Mouse (Mus musculus): ENCODE data around the gene Mrpl33. TPM values are rescaled to one million over a fixed set of nuclear protein-coding genes. Genes with fewer than 3 reads are reported as not detected.

Mrpl33 gene
- total and polyA plus RNA-seq, 3 experiments: 5.0 to 172 (median 102) TPM

DNA sequence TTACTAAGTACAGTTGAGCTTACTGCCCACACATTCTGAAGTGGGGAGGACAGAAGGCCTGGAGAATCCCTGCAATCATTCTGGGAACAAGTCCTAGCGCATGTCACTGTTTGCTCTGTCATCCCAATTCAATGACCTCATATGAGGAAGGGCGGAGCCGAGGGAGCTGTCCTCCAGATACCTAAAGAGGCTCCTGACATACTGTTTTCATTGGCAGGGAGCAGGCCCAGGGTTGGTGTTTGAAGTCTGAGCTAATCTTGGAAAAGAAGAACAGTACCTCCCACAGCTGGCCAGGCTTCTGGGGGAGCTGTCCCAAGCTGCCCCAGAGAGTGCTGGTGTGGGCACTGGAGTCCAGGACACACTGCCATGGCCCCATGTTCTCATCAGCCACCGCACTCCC, 31.8 kb upstream of the Mrpl33 start:
- DNase-seq (ENCODE audit: low spot score) (no peak), ATAC-seq (ENCODE audit: extremely low read depth, insufficient number of reproducible peaks, low FRiP score, poor library complexity, severe bottlenecking) (no peak)
- Histone ChIP-seq H3K4me1 (ENCODE audit: insufficient read depth, low read depth, low read length) (no peaks in the 10 kb centered on the region), H3K36me3 (replicated peaks) (peaks cover 70% of the 10 kb centered on the region), H3K9me3 (replicated peaks) (no peaks in the 10 kb centered on the region), H3K4me3 (ENCODE audit: low read depth, low read length) (no peak overlapping the region), H3K27me3 (ENCODE audit: insufficient read depth, low read length) (no peaks in the 10 kb centered on the region)
- TF ChIP-seq GATA1 (IDR thresholded peaks at IDR 0.05; ENCODE audit: borderline replicate concordance, low read length) (no peak), TAL1 (conservative IDR thresholded peaks at IDR 0.05; ENCODE audit: low read depth, low read length) (no peak), POLR2AphosphoS5 (IDR thresholded peaks at IDR 0.05; ENCODE audit: insufficient replicate concordance, low read depth, low read length) (no peak), GATA2 (IDR thresholded peaks at IDR 0.05; ENCODE audit: borderline replicate concordance, low read depth, low read length) (no peak), CTCF (IDR thresholded peaks at IDR 0.05; ENCODE audit: low read depth, low read length) (no peak)

DNA sequence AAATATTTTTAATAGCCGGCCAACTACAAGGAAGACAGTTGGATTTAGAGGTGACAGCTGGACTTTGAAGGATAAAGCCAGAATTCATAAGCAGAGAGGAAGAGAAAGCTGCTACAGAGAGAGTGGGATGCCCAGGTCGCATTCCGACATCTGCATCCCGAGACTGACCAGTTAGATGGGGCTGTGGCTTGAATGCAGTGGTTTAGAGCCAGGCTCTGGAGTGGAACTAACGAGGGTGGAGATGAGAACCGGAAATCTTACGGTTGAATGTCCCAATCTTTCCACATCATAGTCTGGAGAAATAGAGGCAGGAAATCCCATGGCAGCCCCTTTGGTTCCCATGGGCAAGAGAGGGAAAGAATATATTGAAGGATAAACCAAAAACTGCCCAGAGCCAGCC, 30.7 kb upstream of the Mrpl33 start:
- H3K36me3 ChIP-seq (replicated peaks): peaks cover 62% of the 10 kb centered on the region
- TF ChIP-seq GATA1 (IDR thresholded peaks at IDR 0.05; ENCODE audit: borderline replicate concordance, low read length): no peak
- no peak for TF ChIP-seq TAL1 (conservative IDR thresholded peaks at IDR 0.05; ENCODE audit: low read depth, low read length)
- no peak for TF ChIP-seq CTCF (IDR thresholded peaks at IDR 0.05; ENCODE audit: low read depth, low read length)
- no peak for TF ChIP-seq POLR2AphosphoS5 (IDR thresholded peaks at IDR 0.05; ENCODE audit: insufficient replicate concordance, low read depth, low read length)
- no peak for TF ChIP-seq GATA2 (IDR thresholded peaks at IDR 0.05; ENCODE audit: borderline replicate concordance, low read depth, low read length)
- H3K9me3 ChIP-seq (replicated peaks): no peaks in the 10 kb centered on the region
- DNase-seq (ENCODE audit: low spot score) (no peak), ATAC-seq (ENCODE audit: extremely low read depth, insufficient number of reproducible peaks, low FRiP score, poor library complexity, severe bottlenecking) (no peak)
- H3K4me1 ChIP-seq (ENCODE audit: insufficient read depth, low read depth, low read length): no peaks in the 10 kb centered on the region
- no peak overlapping the region for H3K4me3 ChIP-seq (ENCODE audit: low read depth, low read length)
- no peaks in the 10 kb centered on the region for H3K27me3 ChIP-seq (ENCODE audit: insufficient read depth, low read length)

DNA sequence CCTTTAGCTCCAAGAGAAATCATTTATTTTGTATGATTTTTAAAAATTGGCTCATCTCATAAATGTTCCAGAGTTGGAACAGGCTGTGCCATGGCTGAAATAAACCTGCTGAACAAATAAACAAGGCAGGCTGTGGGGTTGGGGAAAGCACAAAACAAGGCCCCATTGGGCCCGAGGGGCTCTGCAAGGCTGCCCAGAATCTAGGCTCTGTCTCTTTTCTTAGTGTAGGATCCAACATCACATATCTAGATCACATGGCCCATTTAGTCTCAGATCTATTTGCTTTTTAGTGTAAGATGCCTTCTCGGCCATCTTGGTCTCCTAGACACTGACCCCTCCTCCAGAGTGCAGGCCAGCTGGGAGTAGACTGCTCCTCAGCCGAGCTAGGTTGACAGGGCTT, 30.3 kb upstream of the Mrpl33 start:
- TF ChIP-seq CTCF (IDR thresholded peaks at IDR 0.05; ENCODE audit: low read depth, low read length) (no peak), TAL1 (conservative IDR thresholded peaks at IDR 0.05; ENCODE audit: low read depth, low read length) (no peak), GATA1 (IDR thresholded peaks at IDR 0.05; ENCODE audit: borderline replicate concordance, low read length) (no peak), GATA2 (IDR thresholded peaks at IDR 0.05; ENCODE audit: borderline replicate concordance, low read depth, low read length) (no peak)
- Histone ChIP-seq H3K4me3 (ENCODE audit: low read depth, low read length) (no peak overlapping the region), H3K27me3 (ENCODE audit: insufficient read depth, low read length) (no peaks in the 10 kb centered on the region), H3K36me3 (replicated peaks) (peaks cover 63% of the 10 kb centered on the region), H3K4me1 (ENCODE audit: insufficient read depth, low read depth, low read length) (0 out of 2 replicates have a peak, but pooled peaks cover 3% of the 10 kb centered on the region), H3K9me3 (replicated peaks) (no peaks in the 10 kb centered on the region)
- DNase-seq (ENCODE audit: low spot score) (no peak), ATAC-seq (ENCODE audit: extremely low read depth, insufficient number of reproducible peaks, low FRiP score, poor library complexity, severe bottlenecking) (no peak)

DNA sequence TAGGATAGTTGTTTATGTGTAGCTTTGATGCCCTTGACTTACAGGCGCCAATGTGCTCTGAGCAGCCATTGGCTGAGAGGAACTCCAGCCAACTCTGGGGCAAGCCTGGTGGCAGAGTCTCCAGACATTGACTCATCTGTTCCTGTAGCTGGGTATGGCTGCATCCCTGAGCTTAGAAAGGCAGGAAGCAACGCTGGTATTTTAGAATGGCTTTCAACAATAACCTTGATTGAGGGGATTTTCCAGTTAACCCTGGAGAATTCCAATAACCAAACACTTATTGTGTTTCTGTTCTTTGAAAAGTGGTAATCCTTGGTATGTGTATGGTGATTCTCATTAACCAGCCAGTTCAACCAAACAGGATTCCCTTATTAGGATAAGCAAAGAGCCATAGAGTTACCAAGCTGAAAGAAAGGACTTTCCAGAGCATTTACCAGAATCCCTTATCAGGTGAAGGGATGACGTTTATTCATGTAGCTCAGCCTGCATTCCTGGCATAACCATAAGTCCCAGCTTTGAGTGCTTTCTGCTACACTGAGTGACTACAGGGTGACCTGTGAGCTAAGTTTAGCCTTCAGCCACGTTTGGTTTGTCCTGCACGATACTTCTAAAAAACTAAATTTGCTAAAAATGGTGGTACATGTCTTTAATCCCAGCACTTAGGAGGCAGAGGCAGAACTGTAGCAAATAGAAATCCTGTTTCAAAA, 28.6 kb upstream of the Mrpl33 start:
- H3K4me3 ChIP-seq (ENCODE audit: low read depth, low read length): no peak overlapping the region
- no peaks in the 10 kb centered on the region for H3K27me3 ChIP-seq (ENCODE audit: insufficient read depth, low read length)
- ATAC-seq (ENCODE audit: extremely low read depth, insufficient number of reproducible peaks, low FRiP score, poor library complexity, severe bottlenecking) (no peak), DNase-seq (ENCODE audit: low spot score) (no peak)
- 0 out of 2 replicates have a peak, but pooled peaks cover 3% of the 10 kb centered on the region for H3K4me1 ChIP-seq (ENCODE audit: insufficient read depth, low read depth, low read length)
- TF ChIP-seq POLR2AphosphoS5 (IDR thresholded peaks at IDR 0.05; ENCODE audit: insufficient replicate concordance, low read depth, low read length): no peak
- TF ChIP-seq GATA1 (IDR thresholded peaks at IDR 0.05; ENCODE audit: borderline replicate concordance, low read length): no peak
- no peak for TF ChIP-seq TAL1 (conservative IDR thresholded peaks at IDR 0.05; ENCODE audit: low read depth, low read length)
- no peak for TF ChIP-seq CTCF (IDR thresholded peaks at IDR 0.05; ENCODE audit: low read depth, low read length)
- TF ChIP-seq GATA2 (IDR thresholded peaks at IDR 0.05; ENCODE audit: borderline replicate concordance, low read depth, low read length): no peak
- peaks cover 46% of the 10 kb centered on the region for H3K36me3 ChIP-seq (replicated peaks)
- no peaks in the 10 kb centered on the region for H3K9me3 ChIP-seq (replicated peaks)

DNA sequence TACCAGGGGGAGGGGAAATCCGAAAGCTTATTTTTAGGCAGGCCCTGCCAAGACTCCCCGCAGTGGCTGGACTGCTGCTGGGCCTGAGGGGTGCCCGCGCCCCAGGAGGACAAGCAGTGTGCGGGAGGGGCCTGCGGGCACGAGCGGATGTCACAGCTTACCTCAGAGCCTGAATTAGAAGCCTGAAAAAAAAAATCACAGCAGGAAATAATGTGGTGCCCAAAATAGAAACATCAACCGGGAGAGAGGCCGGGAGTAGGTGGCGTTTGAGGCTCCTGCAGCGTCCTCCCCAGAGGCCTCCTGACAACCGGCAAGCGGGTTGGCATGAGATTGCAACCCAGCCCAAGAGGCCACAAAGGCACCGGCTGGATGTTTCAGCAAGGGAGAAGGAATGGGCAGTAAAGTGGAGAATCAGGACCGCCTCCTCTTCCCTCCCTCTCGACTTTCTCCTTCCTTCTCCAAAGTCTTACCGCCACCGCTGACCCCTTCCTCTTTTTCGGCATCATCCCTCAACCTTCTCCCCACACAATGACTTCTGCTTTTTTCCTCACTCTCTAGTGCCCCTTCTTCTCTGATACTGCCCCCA, 25.6 kb upstream of the Mrpl33 start:
- Histone ChIP-seq H3K9me3 (replicated peaks) (no peaks in the 10 kb centered on the region), H3K27me3 (ENCODE audit: insufficient read depth, low read length) (0 out of 2 replicates have a peak, but pooled peaks cover 2% of the 10 kb centered on the region), H3K4me3 (ENCODE audit: low read depth, low read length) (no peak overlapping the region), H3K4me1 (ENCODE audit: insufficient read depth, low read depth, low read length) (0 out of 2 replicates have a peak, but pooled peaks cover 3% of the 10 kb centered on the region), H3K36me3 (replicated peaks) (peaks cover 20% of the 10 kb centered on the region)
- DNase-seq (ENCODE audit: low spot score) (no peak), ATAC-seq (ENCODE audit: extremely low read depth, insufficient number of reproducible peaks, low FRiP score, poor library complexity, severe bottlenecking) (no peak)
- no peak for TF ChIP-seq GATA1 (IDR thresholded peaks at IDR 0.05; ENCODE audit: borderline replicate concordance, low read length)
- TF ChIP-seq CTCF (IDR thresholded peaks at IDR 0.05; ENCODE audit: low read depth, low read length): no peak
- no peak for TF ChIP-seq GATA2 (IDR thresholded peaks at IDR 0.05; ENCODE audit: borderline replicate concordance, low read depth, low read length)
- TF ChIP-seq TAL1 (conservative IDR thresholded peaks at IDR 0.05; ENCODE audit: low read depth, low read length): no peak

DNA sequence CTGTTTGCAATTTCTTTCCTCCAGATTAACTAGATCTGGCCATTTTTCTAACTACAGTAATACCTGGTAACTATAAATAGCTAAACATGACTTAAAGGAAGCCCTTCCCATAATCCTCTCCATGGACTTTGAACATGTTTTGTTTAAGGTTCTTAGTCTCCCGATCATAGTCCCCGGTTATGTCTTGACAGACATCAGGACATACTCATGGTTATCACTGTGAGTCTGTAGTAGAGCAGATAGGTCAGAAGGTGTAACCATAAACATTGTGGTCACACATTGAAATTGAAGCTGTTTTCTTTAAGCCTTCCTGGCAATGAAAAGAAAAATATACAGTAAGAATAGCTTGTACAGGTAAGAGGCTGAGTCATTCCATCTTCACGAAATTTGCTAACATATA, 23.0 kb upstream of the Mrpl33 start:
- Histone ChIP-seq H3K4me1 (ENCODE audit: insufficient read depth, low read depth, low read length) (0 out of 2 replicates have a peak, but pooled peaks cover 6% of the 10 kb centered on the region), H3K27me3 (ENCODE audit: insufficient read depth, low read length) (peaks cover 14% of the 10 kb centered on the region), H3K9me3 (replicated peaks) (no peaks in the 10 kb centered on the region), H3K4me3 (ENCODE audit: low read depth, low read length) (no peak overlapping the region), H3K36me3 (replicated peaks) (peaks cover 6% of the 10 kb centered on the region)
- ATAC-seq (ENCODE audit: extremely low read depth, insufficient number of reproducible peaks, low FRiP score, poor library complexity, severe bottlenecking) (no peak), DNase-seq (ENCODE audit: low spot score) (no peak)
- TF ChIP-seq POLR2AphosphoS5 (IDR thresholded peaks at IDR 0.05; ENCODE audit: insufficient replicate concordance, low read depth, low read length) (no peak), TAL1 (conservative IDR thresholded peaks at IDR 0.05; ENCODE audit: low read depth, low read length) (no peak), CTCF (IDR thresholded peaks at IDR 0.05; ENCODE audit: low read depth, low read length) (no peak), GATA2 (IDR thresholded peaks at IDR 0.05; ENCODE audit: borderline replicate concordance, low read depth, low read length) (no peak), GATA1 (IDR thresholded peaks at IDR 0.05; ENCODE audit: borderline replicate concordance, low read length) (no peak)
